Mouse (Mus musculus): Measurements from ENCODE around the gene Actl6b.

Gene Actl6b

DNA sequence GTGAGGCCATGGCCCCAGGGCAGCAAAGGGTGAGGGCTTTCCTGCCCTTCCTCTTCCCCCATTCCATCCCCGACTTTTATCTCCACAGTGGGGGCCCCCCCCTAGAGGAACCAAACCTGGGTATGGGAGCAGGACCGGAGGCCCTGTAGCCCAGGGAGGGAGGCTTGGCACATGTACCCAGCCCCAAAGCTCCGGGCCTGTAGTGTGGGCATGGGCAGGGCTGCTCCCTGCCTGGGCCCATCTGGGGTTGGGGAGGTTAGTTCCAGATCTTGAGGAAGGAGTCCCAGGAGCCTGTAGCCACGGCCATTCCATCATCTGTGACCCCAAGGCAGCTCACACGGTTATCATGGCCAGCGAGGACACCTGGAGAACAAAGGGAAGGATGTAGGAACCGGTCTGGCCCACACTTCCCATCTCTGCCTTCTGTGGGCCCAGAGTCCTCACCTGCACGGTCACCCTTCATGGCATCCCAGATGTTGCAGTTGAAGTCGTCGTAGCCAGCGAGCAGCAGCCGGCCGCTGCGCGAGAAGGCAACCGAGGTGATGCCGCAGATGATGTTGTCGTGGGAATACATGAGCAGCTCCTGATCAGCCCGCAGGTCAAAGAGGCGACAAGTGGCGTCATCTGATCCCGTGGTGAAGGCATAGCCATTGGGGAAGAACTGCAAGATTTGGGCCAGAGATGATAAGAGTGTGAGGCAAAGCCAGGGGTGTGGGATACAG is 24.9 kb upstream of the Actl6b start:
- no peak for DNase-seq (ENCODE audit: inconsistent ontology term)

DNA sequence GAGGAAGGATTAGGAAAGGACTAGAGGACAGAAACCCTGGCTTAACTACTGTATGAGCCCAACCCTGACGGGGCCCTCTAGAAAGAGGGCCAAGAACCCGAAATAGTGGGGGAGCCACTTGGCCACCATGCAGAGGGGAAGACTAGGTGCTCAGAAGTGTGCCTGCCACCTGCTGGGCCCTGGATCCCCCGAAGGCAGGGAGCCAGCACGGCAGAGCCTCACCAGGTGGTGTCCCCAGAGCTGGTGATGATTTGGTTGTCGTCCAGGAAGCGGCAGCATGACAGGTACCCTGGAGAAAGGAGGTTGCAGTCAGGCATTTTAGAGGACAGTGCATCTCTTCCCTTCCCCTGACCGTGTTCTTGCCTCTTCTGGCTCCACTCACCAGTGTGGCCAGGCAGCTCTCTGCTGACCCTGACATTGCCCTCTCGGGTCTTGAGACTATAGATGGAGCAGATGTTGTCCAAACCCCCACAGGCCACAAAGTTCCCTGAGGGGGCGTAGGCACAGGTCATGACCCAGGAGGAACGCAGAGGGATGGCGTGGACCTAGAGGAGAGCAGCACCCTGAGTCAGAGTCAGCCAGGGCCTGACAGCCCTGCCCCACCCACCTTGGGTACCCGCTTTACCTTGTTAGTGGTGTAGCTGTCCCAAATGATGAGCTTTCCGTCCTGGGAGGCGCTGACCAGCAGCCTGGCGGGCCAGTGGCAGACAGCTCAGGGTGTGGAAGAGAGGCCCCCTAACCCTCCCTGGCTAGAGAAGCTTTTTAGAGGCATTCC is 23.9 kb upstream of the Actl6b start:
- DNase-seq (ENCODE audit: inconsistent ontology term), result no peak

DNA sequence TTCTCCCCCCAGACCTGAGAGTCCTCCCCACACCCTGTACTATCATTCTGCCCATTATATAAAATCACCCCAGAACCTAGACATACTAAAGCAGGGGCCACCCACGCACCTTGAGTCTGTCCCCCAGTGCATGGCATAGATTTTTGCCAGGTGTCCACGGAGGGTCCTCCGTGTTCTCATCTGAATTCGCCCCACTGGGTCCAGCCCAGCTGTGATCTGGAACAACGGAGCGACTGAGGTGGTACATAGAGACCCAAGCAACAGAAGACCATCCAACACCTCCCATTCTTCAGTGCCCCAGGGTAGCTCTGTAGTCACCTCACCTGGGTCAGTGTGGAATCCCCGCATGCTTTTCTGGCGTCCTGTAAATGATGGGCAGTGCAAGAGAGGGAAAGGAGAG is 23.2 kb upstream of the Actl6b start:
- DNase-seq (ENCODE audit: inconsistent ontology term), result no peak

GRCm38 (mm10) chr5:137530588-137531413 is 22.5 kb upstream of the Actl6b start:
- peak; percentile 85 for DNase-seq (ENCODE audit: inconsistent ontology term)

DNA sequence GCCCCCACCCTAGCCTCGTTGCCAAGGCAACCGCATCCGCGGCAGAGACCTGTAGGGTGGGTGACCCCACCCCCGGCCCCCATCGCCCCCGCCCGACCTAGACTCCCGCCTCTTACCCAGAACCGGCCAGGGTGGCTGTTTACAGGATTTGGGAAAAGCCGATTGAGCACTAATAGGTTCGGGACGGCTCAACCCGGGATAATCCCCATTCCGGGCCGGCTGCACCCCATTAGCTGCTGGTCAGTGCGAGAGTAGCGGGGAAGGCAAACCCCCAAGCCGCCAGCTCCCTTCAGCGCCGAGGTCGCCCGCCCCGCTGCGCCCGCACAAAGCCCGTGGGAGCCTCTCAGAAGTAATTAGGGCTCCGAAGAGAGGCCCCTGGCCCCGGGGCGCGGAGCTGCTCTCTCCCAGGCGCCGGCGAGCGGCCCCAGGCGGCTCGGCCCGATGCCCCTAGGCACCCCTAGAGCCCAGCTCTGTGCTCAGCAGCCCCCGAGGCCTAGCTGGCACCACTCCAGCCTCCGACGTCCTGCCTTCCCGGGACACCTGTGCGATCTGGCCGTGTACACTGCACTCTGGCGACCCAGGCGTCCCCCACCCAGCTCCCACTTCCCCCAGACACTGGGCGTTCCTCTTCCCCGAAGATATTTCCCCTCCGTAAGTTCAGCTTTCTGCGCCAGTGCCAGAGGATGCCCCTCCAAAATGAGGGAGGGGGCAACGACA is 21.7 kb upstream of the Actl6b start:
- DNase-seq (ENCODE audit: inconsistent ontology term), result peak; percentile 65

- peak; percentile 48 for DNase-seq (ENCODE audit: inconsistent ontology term)
These were observed 21.0 kb upstream of the Actl6b start for GRCm38 (mm10) chr5:137532131-137532807.

GRCm38 (mm10) chr5:137532808-137533116 is 20.6 kb upstream of the Actl6b start:
- no peak for DNase-seq (ENCODE audit: inconsistent ontology term)

- DNase-seq (ENCODE audit: inconsistent ontology term), result peak; percentile 100
These were observed 20.0 kb upstream of the Actl6b start, which contains the start of the genes Epo and Gnb2 for GRCm38 (mm10) chr5:137533117-137533827. Gene Epo (minus strand): TSS chr5:137533242. Gene Gnb2 (minus strand): TSS chr5:137533510.

DNA sequence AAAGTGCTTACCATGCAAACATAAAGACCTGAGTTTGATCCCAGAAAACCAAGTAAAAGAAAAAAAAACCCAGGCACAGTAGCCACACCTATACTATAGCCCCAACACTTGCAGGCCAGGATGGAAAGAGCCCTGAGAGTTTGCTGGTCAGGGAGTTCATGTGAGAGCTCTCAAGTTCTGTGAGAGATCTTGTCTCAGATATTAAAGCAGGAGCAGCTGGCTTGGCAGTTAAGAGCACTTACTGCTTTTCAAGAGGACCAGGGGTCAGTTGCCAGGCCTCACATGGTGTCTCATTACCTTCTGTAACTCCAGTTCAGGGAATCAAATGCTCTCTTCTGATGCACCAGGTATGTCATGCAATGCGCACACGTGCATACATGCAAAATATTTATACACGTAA is 18.6 kb upstream of the Actl6b start:
- DNase-seq (ENCODE audit: inconsistent ontology term), result no peak

DNA sequence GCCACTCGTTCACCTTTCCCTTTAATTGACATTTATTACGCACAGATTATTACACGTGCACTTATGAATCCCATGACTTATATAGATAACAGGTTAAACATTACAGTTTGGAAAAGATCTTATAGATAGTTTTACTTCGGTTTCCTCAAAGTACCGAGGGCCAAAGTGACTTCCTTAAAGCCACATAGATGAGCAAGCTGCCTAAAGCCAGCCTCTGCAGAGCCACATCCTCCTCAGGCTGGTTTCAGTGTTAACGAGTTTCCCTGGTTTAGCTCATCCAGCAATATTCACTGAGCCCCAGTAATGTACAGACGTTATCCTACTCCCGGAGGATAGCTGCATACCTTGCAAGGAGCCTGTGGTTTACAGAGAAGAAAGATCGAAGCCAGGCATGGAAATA is 18.0 kb upstream of the Actl6b start:
- no peak for DNase-seq (ENCODE audit: inconsistent ontology term)

GRCm38 (mm10) chr5:137537461-137537860 is 15.9 kb upstream of the Actl6b start:
- DNase-seq (ENCODE audit: inconsistent ontology term), result no peak

- DNase-seq (ENCODE audit: inconsistent ontology term), result peak; percentile 80
These were observed 14.0 kb upstream of the Actl6b start for GRCm38 (mm10) chr5:137539291-137539801.

- no peak for DNase-seq (ENCODE audit: inconsistent ontology term)
These were observed 12.3 kb upstream of the Actl6b start for GRCm38 (mm10) chr5:137540991-137541390.

DNA sequence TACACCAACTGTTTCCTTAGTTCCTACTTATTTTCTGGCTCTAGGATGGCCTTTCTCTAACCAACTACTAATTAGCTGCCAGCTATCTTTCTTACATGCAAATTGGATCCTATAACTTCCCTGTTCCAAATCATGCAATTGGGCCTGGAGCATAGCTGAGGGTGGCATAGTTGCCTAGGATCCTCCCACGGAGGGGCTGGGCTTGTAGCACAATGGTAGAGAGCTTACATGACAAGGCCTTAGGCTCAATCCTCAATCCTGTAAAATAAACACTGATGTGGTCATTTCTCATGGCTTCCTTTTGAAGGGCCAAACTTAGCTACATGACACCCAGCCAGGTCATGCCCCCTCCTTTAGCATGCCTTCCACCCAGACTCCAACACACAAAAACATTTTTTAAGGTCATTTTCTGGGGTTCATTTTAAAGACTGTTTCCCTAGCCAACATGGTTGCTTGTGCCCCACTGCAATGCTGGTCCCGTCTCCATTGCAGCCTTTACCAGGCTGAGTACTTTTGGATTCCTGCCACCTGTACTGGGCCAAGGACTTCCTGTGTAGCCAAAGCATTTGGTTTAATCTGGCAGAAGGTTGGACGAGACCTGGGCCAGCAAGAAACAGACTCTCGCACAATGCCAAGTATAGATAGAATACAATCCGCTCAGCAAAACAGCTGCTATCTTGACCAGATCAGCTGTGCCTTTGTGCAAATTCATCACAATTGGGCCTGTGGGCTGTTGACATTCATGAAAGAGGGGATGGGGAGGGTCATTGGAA is 11.4 kb upstream of the Actl6b start:
- no peak for DNase-seq (ENCODE audit: inconsistent ontology term)

- no peak for DNase-seq (ENCODE audit: inconsistent ontology term)
These were observed 8.4 kb upstream of the Actl6b start for GRCm38 (mm10) chr5:137544926-137545325.

DNA sequence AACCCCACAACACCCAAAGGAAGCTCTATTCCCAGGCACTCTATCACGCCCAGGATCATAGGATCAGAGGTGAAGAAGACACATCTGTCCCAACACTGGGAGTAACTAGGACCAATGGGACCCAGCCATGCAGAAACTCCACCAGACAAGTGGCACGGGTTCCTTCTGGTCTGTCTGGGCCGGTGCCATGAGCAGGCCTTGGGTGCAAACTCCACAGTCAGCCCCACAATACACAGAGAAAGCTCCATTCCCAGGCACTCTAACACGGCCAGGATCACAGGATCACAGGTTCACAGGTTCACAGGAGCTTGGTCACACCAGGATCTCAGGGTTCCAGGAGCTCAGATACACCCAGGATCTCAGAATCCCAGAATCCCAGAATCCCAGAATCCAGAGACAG is 7.7 kb upstream of the Actl6b start:
- no peak for DNase-seq (ENCODE audit: inconsistent ontology term)

DNA sequence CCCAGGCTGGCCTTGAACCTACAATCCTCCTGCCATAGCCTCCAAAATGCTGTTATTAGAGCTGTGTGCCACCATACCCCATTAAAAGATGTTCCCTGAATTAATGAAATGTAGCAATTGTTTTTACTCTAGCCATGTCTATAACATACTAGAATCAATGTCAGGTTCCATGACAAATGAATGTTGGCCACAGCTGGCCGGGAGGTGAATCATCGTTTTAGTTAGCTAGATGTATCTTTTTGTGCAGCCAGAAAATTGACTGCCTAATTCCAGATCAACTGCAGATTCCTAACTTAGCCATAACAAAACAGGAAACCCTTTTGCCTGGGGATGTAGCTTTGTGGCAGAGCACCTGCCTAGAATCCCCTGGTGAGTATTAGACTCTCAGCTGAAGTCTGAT is 3.5 kb upstream of the Actl6b start:
- no peak for DNase-seq (ENCODE audit: inconsistent ontology term)

GRCm38 (mm10) chr5:137551119-137551518 is 2.2 kb upstream of the Actl6b start:
- no peak for DNase-seq (ENCODE audit: inconsistent ontology term)

DNA sequence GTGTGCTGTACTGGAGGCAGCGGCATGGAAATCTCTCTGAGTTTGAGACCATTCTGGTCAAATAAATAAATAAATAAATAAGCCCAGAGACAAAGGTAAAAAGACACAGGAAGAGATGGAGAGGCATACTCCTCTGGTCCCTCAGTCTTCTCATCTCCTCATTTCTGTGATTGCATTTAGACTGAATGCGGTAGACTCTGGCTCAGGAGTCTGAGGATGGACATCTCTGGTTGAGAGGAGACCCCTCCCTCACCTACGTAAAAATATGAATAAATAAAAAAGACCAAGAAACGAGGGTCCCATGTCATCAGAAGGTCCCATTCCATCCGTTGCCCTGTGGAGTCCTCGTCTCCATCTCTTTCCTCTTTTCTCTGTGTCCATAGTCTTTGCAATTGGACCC is 317 bp upstream of the Actl6b start:
- no peak for DNase-seq (ENCODE audit: inconsistent ontology term)

DNA sequence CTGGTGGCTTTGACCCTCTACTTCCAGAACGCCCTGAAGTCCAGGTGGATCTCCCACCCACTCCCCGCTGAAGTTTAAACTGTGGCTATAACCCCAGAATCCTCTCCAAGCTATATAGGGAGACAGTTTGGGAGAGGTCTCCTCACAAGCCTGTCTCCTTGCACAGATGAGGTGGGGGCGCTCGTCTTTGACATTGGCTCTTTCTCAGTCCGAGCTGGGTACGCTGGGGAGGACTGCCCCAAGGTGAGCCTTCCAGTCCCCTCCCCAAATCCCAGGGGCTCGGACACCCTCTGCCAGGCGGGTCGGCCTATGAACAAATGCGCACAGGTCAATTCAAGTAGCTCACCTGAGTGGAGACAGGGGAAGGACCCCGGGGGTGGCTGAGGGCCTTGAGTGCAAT is 581 bp downstream of the Actl6b start:
- DNase-seq (ENCODE audit: inconsistent ontology term), result no peak

Data from Muller cell, postnatal 12 days (primary cell).